Mouse (Mus musculus): Measurements from ENCODE around the gene 2010111I01Rik. TPM values are rescaled to one million over a fixed set of nuclear protein-coding genes. Genes with fewer than 3 reads are reported as not detected.

The 2010111I01Rik gene
- polyA plus RNA-seq, 1 experiment from 2014 or later, result 30.9 TPM

- no peak overlapping the region for H3K9ac ChIP-seq (replicated peaks)
- H3K9me3 ChIP-seq, result no peaks in the 10 kb centered on the region
- H3K27me3 ChIP-seq, result no peaks in the 10 kb centered on the region
- no peaks in the 10 kb centered on the region for H3K36me3 ChIP-seq
- no peak overlapping the region for H3K4me3 ChIP-seq
- no peak for ATAC-seq (replicated peaks)
- no peak overlapping the region for H3K27ac ChIP-seq (replicated peaks)
- no peak overlapping the region for H3K4me2 ChIP-seq (replicated peaks)
- H3K4me1 ChIP-seq, result no peaks in the 10 kb centered on the region
- 86% methylated on average over 4 of the region's 4 CpGs for WGBS
Measured at GRCm38 (mm10) chr13:62939797-62940196, 24.9 kb upstream of the 2010111I01Rik start.

- no peak for ATAC-seq (replicated peaks)
Measured at GRCm38 (mm10) chr13:62940721-62941120, 24.0 kb upstream of the 2010111I01Rik start.

GRCm38 (mm10) chr13:62941341-62942005 is 23.2 kb upstream of the 2010111I01Rik start:
- no peaks in the 10 kb centered on the region for H3K9me3 ChIP-seq
- no peak overlapping the region for H3K27ac ChIP-seq (replicated peaks)
- H3K36me3 ChIP-seq, result no peaks in the 10 kb centered on the region
- no peaks in the 10 kb centered on the region for H3K27me3 ChIP-seq
- no peak overlapping the region for H3K9ac ChIP-seq (replicated peaks)
- no peak overlapping the region for H3K4me3 ChIP-seq
- H3K4me2 ChIP-seq (replicated peaks), result no peak overlapping the region
- 73% methylated on average over 17 of the region's 17 CpGs for WGBS
- no peaks in the 10 kb centered on the region for H3K4me1 ChIP-seq
- ATAC-seq (replicated peaks), result no peak

More at GRCm38 (mm10) chr13:62940721-62941120, 24.0 kb upstream of the 2010111I01Rik start:
- Histone ChIP-seq H3K27me3 (no peaks in the 10 kb centered on the region), H3K4me1 (no peaks in the 10 kb centered on the region), H3K4me3 (no peak overlapping the region), H3K9me3 (no peaks in the 10 kb centered on the region), H3K27ac (replicated peaks) (no peak overlapping the region), H3K4me2 (replicated peaks) (no peak overlapping the region), H3K36me3 (no peaks in the 10 kb centered on the region), H3K9ac (replicated peaks) (no peak overlapping the region)
- 81% methylated on average over 4 of the region's 4 CpGs for WGBS

- Histone ChIP-seq H3K9ac (replicated peaks) (no peak overlapping the region), H3K27ac (replicated peaks) (no peak overlapping the region), H3K4me1 (no peaks in the 10 kb centered on the region), H3K27me3 (no peaks in the 10 kb centered on the region), H3K9me3 (no peaks in the 10 kb centered on the region), H3K36me3 (no peaks in the 10 kb centered on the region), H3K4me3 (no peak overlapping the region), H3K4me2 (replicated peaks) (no peak overlapping the region)
- ATAC-seq (replicated peaks), result no peak
- WGBS, result 76% methylated on average over 7 of the region's 7 CpGs
Measured at GRCm38 (mm10) chr13:62943274-62943830, 21.3 kb upstream of the 2010111I01Rik start.

- Histone ChIP-seq H3K9me3 (no peaks in the 10 kb centered on the region), H3K4me1 (0 out of 2 replicates have a peak, but pooled peaks cover under 1% of the 10 kb centered on the region), H3K27me3 (no peaks in the 10 kb centered on the region), H3K4me2 (replicated peaks) (no peak overlapping the region), H3K4me3 (no peak overlapping the region), H3K27ac (replicated peaks) (no peak overlapping the region), H3K9ac (replicated peaks) (no peak overlapping the region), H3K36me3 (no peaks in the 10 kb centered on the region)
- no peak for ATAC-seq (replicated peaks)
- 78% methylated on average over 6 of the region's 6 CpGs for WGBS
Measured at GRCm38 (mm10) chr13:62944109-62944508, 20.6 kb upstream of the 2010111I01Rik start.

- Histone ChIP-seq H3K27me3 (no peaks in the 10 kb centered on the region), H3K4me2 (replicated peaks) (no peak overlapping the region), H3K4me3 (no peak overlapping the region), H3K9ac (replicated peaks) (no peak overlapping the region), H3K27ac (replicated peaks) (no peak overlapping the region), H3K4me1 (0 out of 2 replicates have a peak, but pooled peaks cover 7% of the 10 kb centered on the region), H3K36me3 (no peaks in the 10 kb centered on the region), H3K9me3 (no peaks in the 10 kb centered on the region)
- WGBS, result 11% methylated on average over 4 of the region's 4 CpGs
- no peak for ATAC-seq (replicated peaks)
Measured at GRCm38 (mm10) chr13:62949560-62950188, 15.0 kb upstream of the 2010111I01Rik start.

GRCm38 (mm10) chr13:62951606-62952005 is 13.1 kb upstream of the 2010111I01Rik start:
- no peak overlapping the region for H3K9ac ChIP-seq (replicated peaks)
- no peaks in the 10 kb centered on the region for H3K9me3 ChIP-seq
- ATAC-seq (replicated peaks), result no peak
- no peaks in the 10 kb centered on the region for H3K27me3 ChIP-seq
- no peak overlapping the region for H3K27ac ChIP-seq (replicated peaks)
- 84% methylated on average over 1 of the region's 1 CpGs for WGBS
- H3K4me1 ChIP-seq, result 0 out of 2 replicates have a peak, but pooled peaks cover 7% of the 10 kb centered on the region
- no peak overlapping the region for H3K4me3 ChIP-seq
- H3K36me3 ChIP-seq, result no peaks in the 10 kb centered on the region
- H3K4me2 ChIP-seq (replicated peaks), result no peak overlapping the region

- Histone ChIP-seq H3K9me3 (no peaks in the 10 kb centered on the region), H3K27ac (replicated peaks) (no peak overlapping the region), H3K4me3 (no peak overlapping the region), H3K4me2 (replicated peaks) (no peak overlapping the region), H3K36me3 (no peaks in the 10 kb centered on the region), H3K4me1 (0 out of 2 replicates have a peak, but pooled peaks cover 7% of the 10 kb centered on the region), H3K27me3 (no peaks in the 10 kb centered on the region), H3K9ac (replicated peaks) (no peak overlapping the region)
- 76% methylated on average over 3 of the region's 3 CpGs for WGBS
- ATAC-seq (replicated peaks), result no peak
Measured at GRCm38 (mm10) chr13:62952047-62952446, 12.6 kb upstream of the 2010111I01Rik start.

- Histone ChIP-seq H3K4me3 (no peak overlapping the region), H3K4me2 (replicated peaks) (no peak overlapping the region), H3K9me3 (no peaks in the 10 kb centered on the region), H3K27ac (replicated peaks) (no peak overlapping the region), H3K27me3 (no peaks in the 10 kb centered on the region), H3K9ac (replicated peaks) (no peak overlapping the region), H3K4me1 (0 out of 2 replicates have a peak, but pooled peaks cover 7% of the 10 kb centered on the region), H3K36me3 (no peaks in the 10 kb centered on the region)
- ATAC-seq (replicated peaks), result no peak
- WGBS, result 86% methylated on average over 3 of the region's 3 CpGs
Measured at GRCm38 (mm10) chr13:62952624-62953023, 12.1 kb upstream of the 2010111I01Rik start.

- H3K9me3 ChIP-seq, result no peaks in the 10 kb centered on the region
- no peaks in the 10 kb centered on the region for H3K36me3 ChIP-seq
- WGBS, result 85% methylated on average over 6 of the region's 6 CpGs
- no peaks in the 10 kb centered on the region for H3K4me1 ChIP-seq
- no peak for ATAC-seq (replicated peaks)
- H3K27me3 ChIP-seq, result no peaks in the 10 kb centered on the region
- no peak overlapping the region for H3K27ac ChIP-seq (replicated peaks)
- H3K4me3 ChIP-seq, result no peak overlapping the region
- no peak overlapping the region for H3K4me2 ChIP-seq (replicated peaks)
- H3K9ac ChIP-seq (replicated peaks), result no peak overlapping the region
Measured at GRCm38 (mm10) chr13:62955997-62956396, 8.7 kb upstream of the 2010111I01Rik start.

GRCm38 (mm10) chr13:62956776-62957175 is 7.9 kb upstream of the 2010111I01Rik start:
- 87% methylated on average over 10 of the region's 10 CpGs for WGBS

GRCm38 (mm10) chr13:62963358-62963757 is 1.3 kb upstream of the 2010111I01Rik start:
- Histone ChIP-seq H3K27ac (replicated peaks) (no peak overlapping the region), H3K4me3 (no peak overlapping the region), H3K27me3 (no peaks in the 10 kb centered on the region), H3K9me3 (no peaks in the 10 kb centered on the region), H3K36me3 (no peaks in the 10 kb centered on the region), H3K4me2 (replicated peaks) (no peak overlapping the region), H3K9ac (replicated peaks) (no peak overlapping the region), H3K4me1 (peaks cover 8% of the 10 kb centered on the region)
- WGBS, result 87% methylated on average over 2 of the region's 2 CpGs
- ATAC-seq (replicated peaks), result no peak

More at GRCm38 (mm10) chr13:62956776-62957175, 7.9 kb upstream of the 2010111I01Rik start:
- H3K27me3 ChIP-seq, result no peaks in the 10 kb centered on the region
- no peak overlapping the region for H3K4me2 ChIP-seq (replicated peaks)
- H3K27ac ChIP-seq (replicated peaks), result no peak overlapping the region
- no peaks in the 10 kb centered on the region for H3K9me3 ChIP-seq
- no peak for ATAC-seq (replicated peaks)
- no peaks in the 10 kb centered on the region for H3K4me1 ChIP-seq
- no peaks in the 10 kb centered on the region for H3K36me3 ChIP-seq
- no peak overlapping the region for H3K9ac ChIP-seq (replicated peaks)
- H3K4me3 ChIP-seq, result no peak overlapping the region
